Mouse (Mus musculus) adipocyte (in vitro differentiated cells): ENCODE measurements around the gene Caprin2.

Experiments
- DNase-seq: peaks from one replicate; pipeline ENCODE4 v3.0.0-alpha.2; 2016; ENCODE audit warnings: low spot score

Gene Caprin2

DNA sequence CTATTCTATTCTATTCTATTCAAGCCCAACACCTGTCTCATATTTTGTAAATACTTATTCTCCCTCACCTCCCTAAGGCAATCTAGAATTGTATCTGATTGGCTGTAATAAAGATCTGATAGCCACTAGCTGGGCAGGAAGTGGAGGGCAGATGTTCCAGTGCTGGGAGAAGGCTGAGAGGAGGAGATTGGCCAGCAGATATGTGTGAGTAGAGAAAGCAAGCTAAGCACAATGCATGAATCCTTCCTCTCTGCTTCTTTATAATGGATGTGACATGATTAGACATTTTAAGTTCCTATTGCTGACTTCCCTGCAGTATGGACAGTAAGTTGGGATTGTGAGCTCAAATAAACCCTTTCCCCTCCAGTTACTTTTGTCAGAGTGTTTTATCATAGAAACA, 57.6 kb downstream of the Caprin2 start:
- no peak for DNase-seq

DNA sequence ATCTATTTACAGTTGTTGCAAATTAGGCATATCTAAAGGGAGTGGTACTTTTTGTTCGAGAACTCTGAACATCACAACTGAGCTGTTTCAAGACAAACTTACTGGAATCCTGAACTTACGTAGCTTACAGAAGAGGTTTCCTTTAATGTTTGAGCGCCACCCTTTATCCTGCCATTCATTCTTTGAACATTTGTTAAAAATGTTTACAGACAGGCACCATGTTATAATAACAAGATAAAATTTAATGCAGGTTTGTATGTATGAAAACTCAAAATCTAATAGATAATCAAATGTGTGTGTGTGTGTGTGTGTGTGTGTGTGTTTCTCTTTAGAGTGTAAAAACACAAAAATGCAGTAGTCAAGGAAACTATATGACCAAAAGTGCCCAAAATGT, 64.3 kb downstream of the Caprin2 start:
- peak; percentile 13 for DNase-seq

DNA sequence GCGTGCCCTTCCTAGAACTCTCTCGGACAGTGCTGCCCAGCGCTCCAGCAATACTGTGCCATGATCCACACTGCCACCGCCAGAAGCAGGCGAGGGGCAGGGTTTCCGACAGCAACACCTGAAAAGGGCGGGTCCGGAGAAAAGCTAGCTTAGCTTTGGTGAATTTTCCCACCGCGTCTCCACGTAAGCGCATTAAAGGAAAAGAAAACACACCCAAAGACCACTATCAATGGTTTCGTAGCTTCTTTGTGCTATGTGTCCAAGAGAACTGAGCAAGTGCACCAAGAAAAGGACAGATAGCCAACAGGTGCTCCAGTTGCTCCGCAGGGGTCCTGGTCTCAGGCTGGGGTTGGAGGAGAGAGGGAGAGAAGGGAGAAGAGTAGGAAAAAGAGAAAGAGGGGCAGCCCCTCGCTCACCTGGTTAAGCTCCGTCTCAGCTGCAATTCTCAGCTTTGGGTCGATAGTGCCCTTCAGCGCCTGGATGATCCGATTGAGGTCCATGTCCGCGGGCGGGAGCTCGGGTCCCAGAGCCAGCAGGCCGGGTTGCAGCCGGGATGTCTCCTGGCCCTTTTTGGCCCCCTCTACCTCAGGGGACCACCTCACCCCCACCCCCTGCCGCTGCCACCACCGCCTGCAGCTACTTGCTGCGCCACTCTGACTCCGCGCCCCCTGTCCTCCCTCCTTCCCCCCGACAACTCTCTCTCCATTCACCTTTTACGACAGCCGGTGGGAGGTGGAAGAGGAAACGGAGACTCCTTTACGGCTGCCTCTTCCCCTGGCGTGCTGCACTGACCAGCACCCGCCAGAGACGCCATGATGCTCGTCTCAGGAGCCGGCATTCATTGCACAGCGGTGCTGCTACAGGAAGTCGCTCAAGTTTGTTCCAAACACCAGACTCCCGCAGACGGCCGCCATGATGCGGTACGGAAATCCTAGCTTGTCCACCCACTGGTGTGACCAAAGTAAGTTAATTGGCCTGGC, 65.0 kb downstream of the Caprin2 start, which contains the start of gene Ipo8:
TSS of gene Ipo8 (minus strand) at position 720 of the 980 bp plus-strand sequence.
- DNase-seq: peak; percentile 97

DNA sequence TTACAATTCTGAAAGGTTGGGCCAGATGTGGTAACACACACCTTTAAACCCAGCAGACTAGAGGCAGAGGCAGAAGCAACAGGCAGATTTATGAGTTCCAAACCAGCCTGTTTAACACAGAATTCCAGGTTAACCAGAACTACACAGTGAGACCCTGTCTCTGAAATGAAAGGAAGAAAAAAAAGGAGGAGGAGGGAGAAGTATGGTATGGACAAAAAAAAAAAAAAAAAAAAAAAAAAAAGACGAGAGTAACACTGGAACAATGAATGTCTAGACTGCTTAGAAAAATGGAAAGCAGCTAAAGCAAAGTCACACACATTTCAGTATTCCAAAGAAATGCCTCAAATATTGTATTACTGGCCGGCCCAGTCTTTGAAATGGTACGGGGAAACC, 65.7 kb downstream of the Caprin2 start:
- no peak for DNase-seq

DNA sequence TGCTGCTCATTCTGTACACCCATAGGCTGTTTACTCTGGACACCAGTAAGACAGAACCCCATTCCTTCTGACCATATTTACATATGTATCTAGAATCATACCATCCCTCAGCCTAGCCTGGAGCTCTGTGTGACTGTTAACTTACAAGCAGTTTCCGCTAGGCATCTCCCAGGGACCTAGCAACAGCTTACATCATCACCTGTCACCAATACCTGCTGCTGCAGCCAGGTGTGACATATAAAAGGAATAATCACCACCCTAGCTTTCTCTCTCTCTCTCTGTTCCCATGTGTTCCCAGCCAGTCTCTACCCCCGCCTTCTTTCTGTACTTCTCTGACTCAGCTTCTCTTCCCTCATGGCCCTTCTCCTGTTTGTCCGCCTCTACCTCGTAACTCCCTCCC, 69.9 kb downstream of the Caprin2 start:
- no peak for DNase-seq

DNA sequence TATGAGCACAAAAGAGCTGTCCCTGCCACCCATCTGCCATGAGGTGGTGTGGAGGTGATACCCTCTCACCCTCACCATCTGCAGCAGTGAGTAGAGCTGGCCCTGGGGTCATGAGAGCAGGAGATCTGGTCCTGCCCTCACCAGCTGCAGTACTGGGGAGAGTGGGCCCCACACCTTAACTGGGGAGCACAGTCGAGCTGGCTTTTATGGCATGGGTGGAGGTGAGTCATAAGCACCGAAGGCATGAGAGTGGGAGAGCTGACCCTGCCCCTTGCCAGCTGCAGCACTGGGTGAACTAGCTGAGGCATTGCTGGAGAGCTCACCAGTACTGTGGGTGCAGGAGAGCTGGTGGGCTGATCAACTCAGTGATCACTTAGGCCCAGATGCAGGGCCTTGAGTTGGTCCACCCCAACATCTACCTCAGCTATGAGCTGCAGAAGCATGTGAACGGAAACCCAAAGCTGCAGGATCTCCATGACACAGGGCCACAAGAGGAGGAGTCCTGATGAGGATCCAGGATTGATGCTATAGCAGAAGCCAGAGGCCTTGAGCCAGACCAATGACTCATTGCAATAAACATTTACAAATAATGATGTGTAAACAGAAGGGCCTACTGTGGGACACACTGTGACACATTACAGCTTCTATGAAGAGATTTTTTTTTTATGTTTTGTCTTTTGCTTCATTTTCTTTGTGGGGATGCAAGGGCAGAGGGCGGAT, 77.3 kb downstream of the Caprin2 start:
- no peak for DNase-seq

DNA sequence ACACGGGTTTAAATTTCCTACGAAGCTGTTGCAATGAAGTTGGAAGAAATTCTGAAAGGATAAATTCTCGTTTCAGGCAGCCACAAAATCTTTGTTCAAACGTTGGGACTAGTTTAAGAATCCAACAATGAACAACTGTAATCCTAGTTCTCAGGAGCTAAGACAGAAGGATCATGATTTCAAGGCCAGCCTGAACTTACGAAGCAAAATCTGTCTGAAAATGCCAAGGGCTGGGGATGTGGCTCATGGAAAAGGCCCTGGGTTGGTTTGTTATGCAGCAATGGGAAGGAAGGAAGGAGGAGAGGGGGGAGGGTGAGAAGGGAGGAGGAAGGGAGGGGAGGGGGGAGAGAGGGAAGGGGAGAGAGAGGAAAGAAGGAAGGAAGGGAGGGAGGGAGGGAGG, 79.3 kb downstream of the Caprin2 start:
- DNase-seq: no peak

DNA sequence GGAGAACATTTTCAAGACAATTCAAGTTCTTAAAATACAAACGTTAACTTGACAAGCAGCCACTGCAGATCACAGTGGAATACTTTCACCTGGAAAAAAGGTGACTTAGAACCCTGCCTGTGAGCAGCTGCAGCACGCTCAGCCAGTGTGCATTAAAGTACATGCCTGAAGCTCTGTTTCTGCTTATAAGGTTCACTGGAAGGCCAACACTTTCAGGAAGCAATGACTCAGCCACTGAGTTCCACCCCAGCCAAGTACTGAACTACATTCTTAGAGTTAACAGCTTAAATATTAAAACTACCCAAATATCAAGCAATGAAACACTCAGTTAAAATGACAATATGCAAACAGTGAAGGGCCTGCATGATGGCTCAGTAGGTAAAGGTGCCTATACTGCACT, 84.9 kb downstream of the Caprin2 start:
- DNase-seq: no peak

DNA sequence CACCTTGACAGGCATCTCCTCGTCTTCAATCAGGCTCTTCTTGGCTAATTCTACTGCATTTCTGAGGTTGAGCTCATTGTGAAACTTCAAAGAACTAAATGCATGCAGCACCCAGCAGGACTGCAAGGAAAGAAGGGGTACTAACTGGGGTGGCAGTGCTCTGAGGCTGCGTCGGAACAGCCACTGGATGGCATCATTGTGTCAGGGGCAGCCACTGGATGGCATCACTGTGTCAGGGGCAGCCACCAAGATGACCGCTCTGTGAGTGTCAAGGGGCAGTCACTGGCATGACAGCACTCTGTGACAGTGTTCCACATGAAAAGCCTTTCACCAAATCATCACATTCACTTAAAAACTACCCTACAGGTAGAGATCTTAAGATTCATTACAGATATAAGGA, 96.3 kb downstream of the Caprin2 start:
- DNase-seq: no peak

DNA sequence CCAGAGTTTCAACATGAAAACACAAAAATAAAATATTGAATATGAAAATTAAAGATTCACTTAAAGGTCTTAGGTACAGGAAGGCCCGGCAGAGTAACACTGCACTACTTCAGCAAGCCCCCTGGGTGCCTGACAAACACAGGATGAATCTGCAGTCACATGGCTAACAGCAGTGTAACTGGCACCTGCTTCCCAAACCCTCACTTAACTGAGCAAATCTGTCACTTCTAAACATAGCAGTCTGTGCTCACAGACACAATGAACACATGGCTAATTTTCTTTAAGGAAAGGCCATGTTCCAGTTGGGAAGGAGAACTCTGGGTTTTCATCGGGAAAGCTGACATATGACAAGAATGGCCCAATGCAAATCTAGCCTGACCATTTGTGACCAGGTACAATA, 100.9 kb downstream of the Caprin2 start:
- DNase-seq: no peak
